Mouse (Mus musculus): ENCODE data around the gene Gm45234. TPM values are rescaled to one million over a fixed set of nuclear protein-coding genes. Genes with fewer than 3 reads are reported as not detected.

Gm45234 gene
- polyA plus RNA-seq, 2 experiments, result not detected

DNA sequence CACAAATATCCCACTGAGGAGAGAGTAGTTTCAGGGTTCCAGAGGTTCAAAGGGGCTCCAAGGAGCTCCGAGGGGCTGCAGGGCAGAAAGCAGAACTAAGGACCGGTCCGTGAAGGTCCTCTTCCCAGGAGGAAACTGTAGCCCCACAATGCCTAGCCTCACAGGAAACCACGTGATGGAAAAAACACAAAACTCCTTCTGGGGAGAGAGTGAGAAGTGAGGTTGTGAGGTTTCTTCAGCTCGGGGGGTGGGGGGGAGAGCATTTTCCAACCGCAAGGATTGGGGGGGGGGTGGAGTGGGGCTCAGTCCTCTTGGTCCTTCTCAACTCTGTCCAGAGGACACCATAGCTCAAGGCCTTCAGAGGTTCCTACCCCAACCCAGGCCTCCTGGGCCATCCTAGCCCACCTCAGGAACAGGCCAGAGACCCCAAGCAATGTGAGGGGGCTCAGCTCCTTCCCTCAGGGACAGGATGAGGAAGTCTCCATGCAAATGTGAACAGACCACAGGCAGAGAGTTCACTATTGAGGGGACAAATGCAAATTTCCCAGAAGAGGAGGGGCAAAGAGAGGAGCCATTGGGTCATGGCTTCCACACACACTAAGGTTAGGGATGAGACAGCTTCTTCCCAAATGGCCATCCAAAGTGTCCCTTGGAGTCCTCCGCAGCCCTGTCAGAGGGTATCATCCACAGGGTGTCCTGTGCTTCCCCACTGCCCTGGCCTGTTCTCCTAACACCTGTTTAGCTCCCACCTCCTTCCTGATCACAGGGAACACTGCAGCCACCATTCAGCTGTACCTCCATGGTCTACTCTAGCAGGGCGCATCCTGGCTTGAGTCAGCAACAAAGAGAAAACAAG, 25.7 kb downstream of the Gm45234 start:
- no peak for ATAC-seq (ENCODE audit: insufficient read depth)

DNA sequence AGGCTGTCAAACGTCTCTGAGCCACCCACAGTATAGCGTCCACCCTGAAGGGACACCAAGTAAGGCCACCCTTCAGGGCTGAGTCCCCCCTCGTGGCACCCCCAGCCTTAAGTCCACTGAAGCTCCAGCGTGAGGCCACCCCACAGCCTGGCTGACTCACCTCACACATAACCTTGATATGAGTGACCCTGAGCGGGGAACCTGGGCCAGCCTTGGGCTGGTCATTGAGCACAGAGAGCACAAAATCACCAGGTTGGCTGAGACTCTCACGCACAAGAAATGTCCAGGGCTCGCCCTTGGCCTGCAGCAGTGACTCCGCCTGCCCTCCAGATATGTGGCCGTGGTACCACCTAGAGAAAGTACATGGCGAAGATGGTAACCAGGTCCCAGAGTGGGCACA, 27.2 kb downstream of the Gm45234 start:
- Histone ChIP-seq H3K4me2 (ENCODE audit: low read depth) (no peak overlapping the region), H3K36me3 (replicated peaks; ENCODE audit: control insufficient read depth, insufficient read depth, low read depth) (no peaks in the 10 kb centered on the region; the same call in 1 of the 2 replicates), H3K4me1 (replicated peaks; ENCODE audit: control insufficient read depth in 2 of 2, insufficient read depth in 2 of 2, low read length in 1 of 2) (peaks cover 3 to 13% of the 10 kb centered on the region in 2 experiments; a peak in 3 of 4 replicates), H3K4me3 (ENCODE audit: insufficient read depth in 1 of 2, low read depth in 2 of 2, low read length in 2 of 2) (no peak overlapping the region), H3K27ac (no peak overlapping the region), H3K27me3 (ENCODE audit: control insufficient read depth, insufficient read depth, low read length) (no peaks in the 10 kb centered on the region), H3K9me3 (ENCODE audit: control insufficient read depth, low read length) (no peaks in the 10 kb centered on the region), H3K9ac (replicated peaks) (no peak overlapping the region)
- 74% methylated on average over 10 of the region's 10 CpGs for WGBS (ENCODE audit: insufficient replicate concordance)
- DNase-seq (ENCODE audit: low read depth in 3 of 3, low spot score in 3 of 3) (no peak), ATAC-seq (ENCODE audit: insufficient read depth) (no peak)
- no peak for TF ChIP-seq CTCF (IDR thresholded peaks at IDR 0.05; ENCODE audit: low read depth)
- no peak for TF ChIP-seq EP300 (IDR thresholded peaks at IDR 0.05; ENCODE audit: low read depth)

More for the DNA sequence above, 25.7 kb downstream of the Gm45234 start:
- peaks cover 3 to 11% of the 10 kb centered on the region in 2 experiments; a peak in 3 of 4 replicates for H3K4me1 ChIP-seq (replicated peaks; ENCODE audit: control insufficient read depth in 2 of 2, insufficient read depth in 2 of 2, low read length in 1 of 2)
- 36% methylated on average over 8 of the region's 8 CpGs for WGBS (ENCODE audit: insufficient replicate concordance)
- no peaks in the 10 kb centered on the region for H3K27me3 ChIP-seq (ENCODE audit: control insufficient read depth, insufficient read depth, low read length)
- H3K27ac ChIP-seq, result no peak overlapping the region
- H3K9ac ChIP-seq (replicated peaks), result no peak overlapping the region
- DNase-seq (ENCODE audit: low read depth in 3 of 3, low spot score in 3 of 3), result no peak
- TF ChIP-seq EP300 (IDR thresholded peaks at IDR 0.05; ENCODE audit: low read depth) (no peak), CTCF (IDR thresholded peaks at IDR 0.05; ENCODE audit: low read depth) (no peak)
- H3K4me3 ChIP-seq (ENCODE audit: insufficient read depth in 1 of 2, low read depth in 2 of 2, low read length in 2 of 2), result no peak overlapping the region
- H3K36me3 ChIP-seq (replicated peaks; ENCODE audit: control insufficient read depth, insufficient read depth, low read depth), result no peaks in the 10 kb centered on the region; the same call in 1 of the 2 replicates
- no peaks in the 10 kb centered on the region for H3K9me3 ChIP-seq (ENCODE audit: control insufficient read depth, low read length)
- H3K4me2 ChIP-seq (ENCODE audit: low read depth), result peak overlapping the region; percentile 32

DNA sequence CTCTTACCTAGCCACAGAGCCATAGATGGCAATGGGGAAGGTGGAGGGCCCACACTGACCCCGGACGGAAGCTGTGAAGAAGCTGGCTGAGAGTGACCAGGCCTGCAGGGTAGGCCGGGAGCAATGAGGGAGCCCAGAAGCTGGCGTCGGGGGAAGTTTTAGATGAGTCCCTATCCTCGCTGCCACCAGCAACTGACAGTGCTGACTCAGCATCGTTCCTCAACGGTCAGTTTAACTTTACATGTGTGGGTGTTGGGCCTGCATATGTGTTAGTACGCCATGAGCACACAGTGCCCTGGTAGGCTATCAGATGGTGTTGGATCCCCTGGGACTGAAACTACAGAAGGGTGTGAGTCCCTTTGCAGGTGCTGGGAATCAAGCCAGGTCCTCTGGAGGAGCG, 31.3 kb downstream of the Gm45234 start:
- no peak overlapping the region for H3K4me3 ChIP-seq (ENCODE audit: insufficient read depth in 1 of 2, low read depth in 2 of 2, low read length in 2 of 2)
- DNase-seq (ENCODE audit: low read depth in 3 of 3, low spot score in 3 of 3) (no peak), ATAC-seq (ENCODE audit: insufficient read depth) (no peak)
- TF ChIP-seq EP300 (IDR thresholded peaks at IDR 0.05; ENCODE audit: low read depth), result no peak
- 56% methylated on average over 10 of the region's 10 CpGs for WGBS (ENCODE audit: insufficient replicate concordance)
- no peaks in the 10 kb centered on the region; the same call in 1 of the 2 replicates for H3K36me3 ChIP-seq (replicated peaks; ENCODE audit: control insufficient read depth, insufficient read depth, low read depth)
- H3K27me3 ChIP-seq (ENCODE audit: control insufficient read depth, insufficient read depth, low read length), result no peaks in the 10 kb centered on the region
- H3K9ac ChIP-seq (replicated peaks), result no peak overlapping the region
- H3K9me3 ChIP-seq (ENCODE audit: control insufficient read depth, low read length), result no peaks in the 10 kb centered on the region
- peaks cover 12 to 16% of the 10 kb centered on the region in 2 experiments for H3K4me1 ChIP-seq (replicated peaks; ENCODE audit: control insufficient read depth in 2 of 2, insufficient read depth in 2 of 2, low read length in 1 of 2)
- no peak overlapping the region for H3K4me2 ChIP-seq (ENCODE audit: low read depth)
- H3K27ac ChIP-seq, result no peak overlapping the region

DNA sequence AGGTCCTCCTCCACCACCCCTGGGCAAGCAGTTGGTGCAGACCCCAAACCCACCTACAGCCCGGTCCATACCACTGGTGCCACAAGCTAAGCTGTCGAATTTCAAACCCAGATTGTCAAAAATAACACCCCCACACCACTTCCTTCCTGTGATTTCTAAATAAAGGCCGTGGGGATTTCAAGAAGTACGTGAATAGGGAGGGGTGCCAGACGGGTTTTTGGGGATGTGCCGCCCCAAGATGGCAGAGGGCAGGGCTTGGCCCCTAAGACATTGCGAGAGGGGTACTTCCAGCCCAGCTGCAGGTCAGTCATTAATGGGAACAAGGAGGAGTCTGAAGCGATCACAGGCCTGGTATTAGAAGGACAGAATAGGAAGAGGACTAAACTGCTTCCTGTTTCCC, 32.3 kb downstream of the Gm45234 start:
- H3K4me1 ChIP-seq (replicated peaks; ENCODE audit: control insufficient read depth in 2 of 2, insufficient read depth in 2 of 2, low read length in 1 of 2), result peaks cover 21 to 22% of the 10 kb centered on the region in 2 experiments
- DNase-seq (ENCODE audit: low read depth in 3 of 3, low spot score in 3 of 3), result no peak
- no peak overlapping the region for H3K27ac ChIP-seq
- ATAC-seq (ENCODE audit: insufficient read depth), result no peak
- TF ChIP-seq CTCF (IDR thresholded peaks at IDR 0.05; ENCODE audit: low read depth), result no peak
- no peak for TF ChIP-seq EP300 (IDR thresholded peaks at IDR 0.05; ENCODE audit: low read depth)
- no peaks in the 10 kb centered on the region; the same call in 1 of the 2 replicates for H3K36me3 ChIP-seq (replicated peaks; ENCODE audit: control insufficient read depth, insufficient read depth, low read depth)
- 43% methylated on average over 8 of the region's 8 CpGs for WGBS (ENCODE audit: insufficient replicate concordance)
- H3K4me2 ChIP-seq (ENCODE audit: low read depth), result no peak overlapping the region
- H3K4me3 ChIP-seq (ENCODE audit: insufficient read depth in 1 of 2, low read depth in 2 of 2, low read length in 2 of 2), result no peak overlapping the region
- no peaks in the 10 kb centered on the region for H3K9me3 ChIP-seq (ENCODE audit: control insufficient read depth, low read length)
- H3K27me3 ChIP-seq (ENCODE audit: control insufficient read depth, insufficient read depth, low read length), result no peaks in the 10 kb centered on the region
- H3K9ac ChIP-seq (replicated peaks), result no peak overlapping the region

DNA sequence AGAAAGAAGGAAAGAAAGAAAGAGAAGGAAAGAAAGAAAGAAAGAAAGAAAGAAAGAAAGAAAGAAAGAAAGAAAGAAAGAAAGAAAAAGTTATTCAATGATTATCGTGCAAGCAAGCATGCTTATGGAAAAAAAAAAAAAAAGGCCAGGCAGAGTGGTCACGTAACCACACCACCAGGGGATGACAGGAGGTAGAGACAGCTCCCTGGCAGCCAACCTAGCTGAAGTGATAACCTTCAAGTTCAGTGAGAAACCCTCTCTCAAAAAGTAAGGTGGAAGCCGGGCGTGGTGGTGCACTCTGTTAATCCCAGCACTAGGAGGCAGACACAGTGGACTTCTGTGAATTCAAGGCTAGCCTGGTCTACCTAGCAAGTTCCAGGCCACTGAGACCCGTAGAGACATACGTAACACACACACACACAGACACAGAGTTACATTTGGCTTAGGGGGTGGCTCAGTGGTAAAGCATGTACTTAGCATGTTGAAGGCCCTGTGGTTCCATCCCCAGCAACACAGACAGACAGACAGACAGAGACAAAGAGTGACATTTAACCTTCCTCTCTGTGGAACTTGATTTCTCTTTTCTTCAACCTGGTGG, 32.8 kb downstream of the Gm45234 start:
- no peaks in the 10 kb centered on the region for H3K9me3 ChIP-seq (ENCODE audit: control insufficient read depth, low read length)
- ATAC-seq (ENCODE audit: insufficient read depth), result no peak
- H3K4me1 ChIP-seq (replicated peaks; ENCODE audit: control insufficient read depth in 2 of 2, insufficient read depth in 2 of 2, low read length in 1 of 2), result peaks cover 21 to 22% of the 10 kb centered on the region in 2 experiments
- WGBS (ENCODE audit: insufficient replicate concordance), result 52% methylated on average over 6 of the region's 6 CpGs
- peak overlapping the region; percentile 23 for H3K9ac ChIP-seq (replicated peaks)
- no peak overlapping the region for H3K4me3 ChIP-seq (ENCODE audit: insufficient read depth in 1 of 2, low read depth in 2 of 2, low read length in 2 of 2)
- no peak for DNase-seq (ENCODE audit: low read depth in 3 of 3, low spot score in 3 of 3)
- no peak overlapping the region for H3K4me2 ChIP-seq (ENCODE audit: low read depth)
- TF ChIP-seq CTCF (IDR thresholded peaks at IDR 0.05; ENCODE audit: low read depth) (peak; percentile 17; the same call in 1 of the 2 replicates), EP300 (IDR thresholded peaks at IDR 0.05; ENCODE audit: low read depth) (no peak)
- no peaks in the 10 kb centered on the region; the same call in 1 of the 2 replicates for H3K36me3 ChIP-seq (replicated peaks; ENCODE audit: control insufficient read depth, insufficient read depth, low read depth)
- no peaks in the 10 kb centered on the region for H3K27me3 ChIP-seq (ENCODE audit: control insufficient read depth, insufficient read depth, low read length)
- no peak overlapping the region for H3K27ac ChIP-seq

Measured in liver, embryonic 14.5 days (tissue).